Mouse (Mus musculus) neural tube, embryonic 12.5 days (tissue): ENCODE data around the gene Cerk. TPM values are rescaled to one million over a fixed set of nuclear protein-coding genes. Genes with fewer than 3 reads are reported as not detected.
A peak's percentile ranks its signal among the peaks of the same experiment; 100 is the strongest.

Experiments
- ATAC-seq: fragments of 200-750 bp; cut with Nextera tagmentation; 2 replicates; pipeline ENCODE4 v1.8.0; 2017; ENCODE audit warnings: low read depth, mild to moderate bottlenecking, moderate TSS enrichment, moderate library complexity; ENCODE audit not compliant: low FRiP score
- H3K27ac ChIP-seq: fragments of 300-500 bp; sonication (generic); 2 replicates; pipeline ENCODE4 v1.5.1; 2016
- H3K27me3 ChIP-seq: fragments of 300-500 bp; sonication (generic); replicated peaks from 2 replicates; pipeline ENCODE4 v1.6.1; 2016; ENCODE audit warnings: mild to moderate bottlenecking
- H3K36me3 ChIP-seq: fragments of 300-500 bp; sonication (generic); 2 replicates; pipeline ENCODE4 v1.6.1; 2016; ENCODE audit warnings: mild to moderate bottlenecking
- H3K4me1 ChIP-seq: fragments of 300-500 bp; sonication (generic); 2 replicates; pipeline ENCODE4 v1.6.1; 2016
- H3K4me2 ChIP-seq: fragments of 300-500 bp; sonication (generic); replicated peaks from 2 replicates; pipeline ENCODE4 v1.6.1; 2016; ENCODE audit warnings: mild to moderate bottlenecking
- H3K4me3 ChIP-seq: fragments of 300-500 bp; sonication (generic); 2 replicates; pipeline ENCODE4 v1.5.1; 2016
- H3K9ac ChIP-seq: fragments of 300-500 bp; sonication (generic); 2 replicates; pipeline ENCODE4 v1.6.1; 2016; ENCODE audit warnings: mild to moderate bottlenecking
- H3K9me3 ChIP-seq: fragments of 300-500 bp; sonication (generic); 2 replicates; pipeline ENCODE4 v1.6.1; 2016; ENCODE audit warnings: mild to moderate bottlenecking
- WGBS: fragments of 180-500 bp; shearing (Covaris S2); methylation state at CpG from one replicate; pipeline ENCODE4 v1.1.7; 2016; 5-methylcytosine and 5-hydroxymethylcytosine counted together
- polyA plus RNA-seq: library from polyadenylated mRNA; unstranded; fragments of >200 nt; fragmentation: Nextera tagmentation; extraction: Ambion mirVana; gene quantifications from 2 replicates; pipeline ENCODE4 v1.2.1, GENCODE M21; 2016

The Cerk gene
- 31.3 and 33.4 TPM in 2 replicates for polyA plus RNA-seq

DNA sequence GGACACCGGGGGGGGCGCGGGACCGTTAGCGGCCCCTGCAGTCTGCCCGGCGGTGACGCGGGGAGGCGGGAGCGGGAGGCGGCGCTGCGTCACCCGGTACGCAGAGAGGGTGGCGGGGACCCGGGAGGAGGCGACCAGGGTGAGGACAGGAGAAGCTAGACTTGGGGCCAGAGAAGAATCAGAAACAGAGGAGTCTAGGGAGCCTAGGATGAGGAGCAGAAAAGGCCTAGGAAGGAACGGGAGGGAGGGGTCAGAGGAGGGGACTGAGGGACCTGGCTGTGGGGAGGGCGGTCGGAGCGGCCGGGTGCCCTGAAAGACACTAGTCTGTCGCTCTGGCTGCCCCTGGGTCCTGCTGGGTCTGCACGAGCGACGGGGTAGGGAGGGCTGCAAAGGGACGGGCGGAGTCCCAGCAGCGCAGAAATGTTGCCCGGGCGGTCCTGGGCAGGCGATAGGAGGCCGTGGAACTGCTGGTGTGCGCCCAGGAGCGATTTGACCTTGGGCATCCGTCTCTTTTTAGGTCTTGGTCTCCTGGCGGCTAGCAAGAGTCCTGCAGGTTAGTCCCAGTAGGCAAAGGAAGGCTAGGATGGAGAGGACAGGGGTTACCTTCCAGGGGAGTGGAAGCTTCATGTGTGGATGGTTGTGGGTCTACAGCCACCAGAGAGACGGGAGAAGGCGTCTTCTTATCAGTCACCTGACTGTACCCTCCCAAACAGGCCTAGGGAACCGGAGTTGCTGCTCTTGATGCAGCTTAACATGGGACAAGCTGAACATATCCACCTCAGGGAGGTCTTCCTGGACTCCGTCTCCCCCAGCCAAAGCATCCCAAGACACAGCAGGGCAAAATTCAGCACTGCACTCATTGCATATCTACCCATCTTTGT lies at the start of gene Cerk:
TSS of gene Cerk (minus strand) at position 453 of the 881 bp plus-strand sequence.
- Histone ChIP-seq H3K27ac (peak within 1 kb of the TSS; percentile 76), H3K9ac (peak within 1 kb of the TSS; percentile 97), H3K4me3 (peak within 1 kb of the TSS; percentile 87), H3K4me2 (peak within 1 kb of the TSS; percentile 86), H3K36me3 (no peaks in the 10 kb centered on the region), H3K27me3 (no peaks in the 10 kb centered on the region), H3K4me1 (peaks cover 47% of the 10 kb centered on the region), H3K9me3 (no peaks in the 10 kb centered on the region)
- WGBS, result 4% methylated on average over 42 of the region's 43 CpGs
- peak; percentile 58 for ATAC-seq

DNA sequence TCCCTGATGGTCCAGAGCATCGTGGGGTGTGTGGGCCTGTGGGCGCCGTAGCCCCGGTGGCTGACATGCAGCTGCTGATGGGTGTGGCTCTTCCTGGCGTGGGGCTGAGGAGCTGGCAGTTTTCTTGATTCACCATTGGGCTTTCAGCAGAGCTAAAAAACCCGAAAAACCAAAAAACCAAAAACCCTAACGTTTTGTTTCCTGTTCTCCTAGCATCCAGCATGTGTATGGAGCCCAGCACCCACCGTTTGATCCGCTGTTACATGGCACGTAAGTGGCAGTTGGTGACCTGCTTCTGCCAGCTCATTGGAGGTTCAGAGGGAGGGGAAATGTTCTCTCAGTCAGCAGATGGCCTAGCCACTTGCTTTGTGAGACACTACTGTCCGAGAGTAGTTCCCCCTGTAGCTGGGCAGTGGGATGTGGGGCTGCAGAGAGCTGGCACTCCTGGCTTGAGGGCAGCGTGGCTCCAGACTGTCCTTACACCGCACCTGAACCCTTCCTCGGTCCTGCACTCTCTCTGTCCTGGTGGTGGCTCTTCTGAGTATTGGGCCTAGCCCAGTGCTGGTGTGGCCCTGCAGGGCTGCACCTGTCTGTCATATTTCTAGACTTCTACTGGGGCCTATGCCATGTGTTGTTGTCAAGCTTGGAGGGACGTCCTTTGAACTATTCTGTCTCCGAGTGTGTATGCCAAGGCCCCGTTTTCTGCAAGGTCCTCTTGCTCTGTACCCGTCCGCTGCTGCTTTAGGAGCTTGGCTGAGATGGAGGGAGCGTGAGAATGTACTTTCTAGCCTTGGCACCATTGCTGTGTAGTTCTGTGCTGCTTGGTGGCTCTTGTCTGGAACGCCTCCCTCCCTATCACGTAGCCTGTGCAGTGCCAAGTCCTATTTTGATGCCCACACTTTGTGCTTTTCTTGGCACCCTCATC lies 48.8 kb upstream of the Cerk start:
- no peak overlapping the region for H3K27ac ChIP-seq
- 0 out of 2 replicates have a peak, but pooled peaks cover 5% of the 10 kb centered on the region for H3K4me1 ChIP-seq
- no peak overlapping the region for H3K9ac ChIP-seq
- WGBS, result 88% methylated on average over 22 of the region's 22 CpGs
- H3K4me2 ChIP-seq, result no peak overlapping the region
- H3K4me3 ChIP-seq, result no peak overlapping the region
- H3K27me3 ChIP-seq, result no peaks in the 10 kb centered on the region
- no peak for ATAC-seq
- H3K9me3 ChIP-seq, result no peaks in the 10 kb centered on the region
- 0 out of 2 replicates have a peak, but pooled peaks cover 3% of the 10 kb centered on the region for H3K36me3 ChIP-seq

DNA sequence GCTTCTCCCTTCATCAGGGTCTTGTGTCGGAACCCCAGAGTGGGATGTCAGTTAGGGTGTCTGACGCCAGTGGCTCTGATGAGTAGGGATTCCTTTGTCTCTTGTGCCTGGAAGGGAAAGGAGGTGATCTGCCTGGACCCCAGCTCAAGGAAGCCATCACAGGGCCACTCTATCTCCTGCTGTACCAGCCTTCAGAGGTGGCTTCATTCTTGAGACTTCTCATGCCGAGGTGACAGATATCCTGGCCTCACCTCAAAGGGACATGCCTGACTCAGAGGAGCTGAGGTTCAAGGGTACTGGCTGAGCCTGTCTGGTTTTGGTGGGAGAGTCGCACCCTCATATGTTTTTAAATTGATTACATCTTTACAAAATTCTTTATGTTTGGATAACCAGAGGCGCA lies 48.1 kb upstream of the Cerk start:
- H3K4me1 ChIP-seq, result 0 out of 2 replicates have a peak, but pooled peaks cover 5% of the 10 kb centered on the region
- WGBS, result 92% methylated on average over 5 of the region's 5 CpGs

DNA sequence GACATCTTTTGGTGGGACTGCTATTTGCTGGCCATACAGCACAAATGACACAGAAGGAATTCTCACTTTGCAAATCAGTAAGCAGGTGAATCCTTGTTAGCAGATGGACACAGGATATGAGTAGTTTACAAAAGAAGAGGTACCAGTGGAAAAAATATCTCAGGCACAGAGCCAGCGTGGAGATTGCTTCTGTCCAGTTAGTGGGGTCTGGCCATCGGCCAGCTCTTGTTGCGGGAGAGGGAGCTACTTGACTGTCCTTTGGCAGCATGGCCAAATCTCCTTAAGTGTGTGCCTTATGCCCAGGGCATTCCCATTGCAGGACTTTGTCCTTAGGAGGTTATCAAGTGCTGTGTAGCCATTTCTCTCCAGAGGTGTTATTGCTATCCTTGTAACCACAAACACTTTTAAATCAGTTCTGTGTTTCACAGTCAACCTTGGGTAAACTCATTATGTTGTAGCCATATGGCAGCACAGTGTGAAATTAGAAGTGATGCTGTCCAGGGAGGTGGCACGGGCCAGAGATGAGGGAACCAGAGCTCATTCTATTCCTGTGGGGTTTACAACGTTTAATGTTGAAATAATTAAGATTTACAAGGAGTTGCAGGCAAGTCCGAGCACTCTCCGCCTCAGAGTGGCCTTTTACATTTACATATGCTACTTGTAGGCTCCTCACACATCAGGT lies 46.0 kb upstream of the Cerk start:
- H3K4me1 ChIP-seq, result 0 out of 2 replicates have a peak, but pooled peaks cover 5% of the 10 kb centered on the region
- no peak for ATAC-seq
- 66% methylated on average over 7 of the region's 7 CpGs for WGBS

More for the DNA sequence above, 48.1 kb upstream of the Cerk start:
- Histone ChIP-seq H3K27ac (no peak overlapping the region), H3K36me3 (0 out of 2 replicates have a peak, but pooled peaks cover 3% of the 10 kb centered on the region), H3K4me3 (no peak overlapping the region), H3K9ac (no peak overlapping the region), H3K9me3 (no peaks in the 10 kb centered on the region), H3K4me2 (no peak overlapping the region), H3K27me3 (no peaks in the 10 kb centered on the region)
- ATAC-seq, result no peak

DNA sequence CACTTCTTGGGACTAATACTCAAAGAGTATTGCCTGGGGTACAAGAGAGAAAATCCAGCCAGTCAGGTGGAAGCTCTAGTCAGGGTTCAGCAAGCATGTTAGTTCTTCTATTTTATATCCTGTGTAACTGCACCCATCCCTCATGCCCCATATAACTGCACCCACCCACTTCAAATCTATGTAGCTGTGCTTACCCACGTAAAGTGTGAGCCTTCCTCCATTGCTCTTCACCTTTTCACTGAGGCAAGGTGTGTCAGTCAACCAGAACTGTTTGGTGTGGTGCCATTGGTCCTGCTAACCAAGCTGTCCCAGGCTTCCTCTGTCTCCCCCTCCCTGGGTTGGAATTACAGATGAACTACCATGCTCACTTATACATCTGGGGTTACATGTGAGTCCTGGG lies 45.2 kb upstream of the Cerk start:
- H3K4me3 ChIP-seq, result no peak overlapping the region
- no peak overlapping the region for H3K9ac ChIP-seq
- H3K4me2 ChIP-seq, result no peak overlapping the region
- H3K9me3 ChIP-seq, result no peaks in the 10 kb centered on the region
- 0 out of 2 replicates have a peak, but pooled peaks cover 5% of the 10 kb centered on the region for H3K4me1 ChIP-seq
- 90% methylated on average over 1 of the region's 1 CpGs for WGBS
- ATAC-seq, result no peak
- H3K27me3 ChIP-seq, result no peaks in the 10 kb centered on the region
- no peak overlapping the region for H3K27ac ChIP-seq
- H3K36me3 ChIP-seq, result 0 out of 2 replicates have a peak, but pooled peaks cover 3% of the 10 kb centered on the region

More for the DNA sequence above, 46.0 kb upstream of the Cerk start:
- Histone ChIP-seq H3K9ac (no peak overlapping the region), H3K27me3 (no peaks in the 10 kb centered on the region), H3K9me3 (no peaks in the 10 kb centered on the region), H3K4me2 (no peak overlapping the region), H3K4me3 (no peak overlapping the region), H3K36me3 (0 out of 2 replicates have a peak, but pooled peaks cover 3% of the 10 kb centered on the region), H3K27ac (no peak overlapping the region)

DNA sequence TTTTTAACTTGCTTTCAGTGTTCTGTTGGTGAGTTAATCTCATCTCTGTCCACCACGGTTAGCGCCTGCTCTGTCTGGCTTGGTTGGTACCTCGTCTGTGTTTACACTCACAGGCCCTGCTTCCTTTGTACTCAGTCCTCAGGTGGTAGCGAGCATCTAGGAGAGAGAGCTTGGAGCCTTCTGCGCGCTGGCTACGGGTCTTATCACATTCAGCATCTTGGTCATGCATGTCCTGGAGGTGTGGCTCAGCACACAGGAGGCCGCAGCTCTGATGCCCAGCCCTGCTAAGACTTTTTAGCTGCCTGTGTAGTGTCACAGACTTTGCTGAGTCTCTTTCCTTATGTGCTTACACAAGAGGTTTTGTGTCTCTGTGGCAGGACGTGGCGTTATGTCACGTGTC lies 43.7 kb upstream of the Cerk start:
- Histone ChIP-seq H3K36me3 (no peaks in the 10 kb centered on the region), H3K27ac (no peak overlapping the region), H3K4me1 (0 out of 2 replicates have a peak, but pooled peaks cover 5% of the 10 kb centered on the region), H3K27me3 (no peaks in the 10 kb centered on the region), H3K4me3 (no peak overlapping the region), H3K4me2 (no peak overlapping the region), H3K9me3 (no peaks in the 10 kb centered on the region), H3K9ac (no peak overlapping the region)
- ATAC-seq, result no peak
- 86% methylated on average over 11 of the region's 11 CpGs for WGBS

DNA sequence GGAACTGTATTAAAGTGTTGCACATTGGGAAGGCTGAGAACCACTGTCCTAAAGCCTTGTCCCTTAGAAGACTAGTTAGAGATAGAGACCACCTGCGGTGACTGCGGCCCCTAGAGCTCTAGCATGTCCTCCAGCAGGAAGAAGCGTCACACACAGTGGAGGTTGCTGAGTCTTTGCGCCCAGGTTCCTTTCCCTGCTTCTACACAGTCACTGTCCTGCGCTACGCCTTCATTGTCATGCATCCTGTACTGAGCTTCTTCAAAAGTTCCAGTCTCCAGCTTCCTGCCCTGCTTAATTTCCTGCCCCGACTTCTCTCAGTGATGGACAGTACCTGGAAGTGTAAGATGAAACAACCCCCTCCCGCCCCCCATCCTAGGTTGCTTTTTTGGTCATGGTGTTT lies 43.1 kb upstream of the Cerk start:
- no peak overlapping the region for H3K4me3 ChIP-seq
- ATAC-seq, result no peak
- no peak overlapping the region for H3K4me2 ChIP-seq
- H3K36me3 ChIP-seq, result no peaks in the 10 kb centered on the region
- no peak overlapping the region for H3K9ac ChIP-seq
- 86% methylated on average over 8 of the region's 8 CpGs for WGBS
- H3K9me3 ChIP-seq, result no peaks in the 10 kb centered on the region
- no peak overlapping the region for H3K27ac ChIP-seq
- no peaks in the 10 kb centered on the region for H3K27me3 ChIP-seq
- H3K4me1 ChIP-seq, result 0 out of 2 replicates have a peak, but pooled peaks cover 5% of the 10 kb centered on the region

DNA sequence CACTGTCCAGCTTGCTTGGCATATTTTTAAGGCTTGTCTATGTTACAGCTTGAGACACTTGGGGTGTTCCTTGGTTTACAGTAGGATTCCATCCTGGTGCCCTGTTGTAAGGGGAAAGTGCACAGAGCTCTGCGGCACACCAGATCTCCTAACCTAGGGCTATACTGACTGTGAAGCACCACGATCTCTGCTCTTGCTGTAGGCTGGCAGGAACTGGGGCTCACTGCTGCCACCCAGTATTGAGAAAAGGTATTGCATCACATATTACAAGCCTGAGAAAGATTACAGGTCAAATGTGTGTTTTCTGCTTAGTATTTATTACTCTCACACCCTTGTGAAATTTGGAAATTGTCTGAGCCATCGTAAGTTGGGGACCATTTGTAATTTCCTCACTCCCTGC lies 42.2 kb upstream of the Cerk start:
- WGBS, result 43% methylated on average over 3 of the region's 3 CpGs

DNA sequence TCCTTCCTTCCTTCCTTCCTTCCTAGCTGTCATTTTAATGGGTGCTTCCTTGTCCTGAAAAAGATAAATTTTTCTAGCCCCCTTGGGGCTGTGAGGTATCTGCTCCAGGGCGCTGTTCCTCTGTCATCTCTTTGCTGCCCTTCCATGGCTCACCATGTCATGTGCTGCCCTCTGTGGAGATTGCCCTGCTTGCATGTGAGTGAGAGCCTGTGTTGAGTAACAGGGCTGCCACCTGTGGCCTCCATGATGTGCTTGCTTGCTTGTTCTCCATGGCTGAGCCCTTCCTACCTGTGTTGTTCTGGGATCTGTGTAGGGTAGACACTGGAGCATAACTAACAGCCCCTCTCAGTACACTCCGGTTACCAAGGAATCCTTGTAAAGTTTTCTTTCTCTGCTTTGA lies 41.0 kb upstream of the Cerk start:
- H3K4me3 ChIP-seq, result no peak overlapping the region
- H3K9ac ChIP-seq, result no peak overlapping the region
- WGBS, result 78% methylated on average over 2 of the region's 2 CpGs
- ATAC-seq, result no peak
- no peaks in the 10 kb centered on the region for H3K9me3 ChIP-seq
- no peak overlapping the region for H3K4me2 ChIP-seq
- no peak overlapping the region for H3K27ac ChIP-seq
- no peaks in the 10 kb centered on the region for H3K36me3 ChIP-seq
- H3K4me1 ChIP-seq, result 0 out of 2 replicates have a peak, but pooled peaks cover 3% of the 10 kb centered on the region
- H3K27me3 ChIP-seq, result no peaks in the 10 kb centered on the region

More for the DNA sequence above, 42.2 kb upstream of the Cerk start:
- no peaks in the 10 kb centered on the region for H3K36me3 ChIP-seq
- H3K4me3 ChIP-seq, result no peak overlapping the region
- no peak overlapping the region for H3K9ac ChIP-seq
- H3K4me2 ChIP-seq, result no peak overlapping the region
- no peak overlapping the region for H3K27ac ChIP-seq
- no peaks in the 10 kb centered on the region for H3K9me3 ChIP-seq
- no peak for ATAC-seq
- H3K4me1 ChIP-seq, result 0 out of 2 replicates have a peak, but pooled peaks cover 5% of the 10 kb centered on the region
- no peaks in the 10 kb centered on the region for H3K27me3 ChIP-seq

DNA sequence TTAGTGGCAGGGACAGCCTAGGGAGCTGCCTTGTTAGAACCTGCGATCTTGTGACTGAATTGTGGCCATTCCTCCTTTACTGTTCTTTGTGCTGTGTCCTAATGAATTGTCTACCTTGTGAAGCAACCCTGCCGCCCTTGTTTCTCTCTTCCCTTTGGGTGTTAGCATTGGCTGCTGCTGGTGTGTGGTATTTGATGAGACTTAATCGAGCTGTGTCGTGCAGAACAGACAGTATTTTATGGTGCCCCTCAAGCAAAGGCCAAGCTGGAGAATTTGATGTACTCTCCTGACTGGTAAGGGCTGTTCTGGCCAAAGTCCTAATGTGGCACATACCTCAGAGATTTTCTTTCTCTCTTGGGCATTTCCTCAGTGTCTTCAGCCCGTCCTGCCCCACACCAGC lies 40.3 kb upstream of the Cerk start:
- H3K9ac ChIP-seq, result no peak overlapping the region
- no peak overlapping the region for H3K4me3 ChIP-seq
- no peaks in the 10 kb centered on the region for H3K27me3 ChIP-seq
- no peak overlapping the region for H3K27ac ChIP-seq
- no peaks in the 10 kb centered on the region for H3K9me3 ChIP-seq
- H3K4me2 ChIP-seq, result no peak overlapping the region
- no peaks in the 10 kb centered on the region for H3K36me3 ChIP-seq
- WGBS, result 81% methylated on average over 5 of the region's 5 CpGs
- no peaks in the 10 kb centered on the region for H3K4me1 ChIP-seq
- ATAC-seq, result no peak

DNA sequence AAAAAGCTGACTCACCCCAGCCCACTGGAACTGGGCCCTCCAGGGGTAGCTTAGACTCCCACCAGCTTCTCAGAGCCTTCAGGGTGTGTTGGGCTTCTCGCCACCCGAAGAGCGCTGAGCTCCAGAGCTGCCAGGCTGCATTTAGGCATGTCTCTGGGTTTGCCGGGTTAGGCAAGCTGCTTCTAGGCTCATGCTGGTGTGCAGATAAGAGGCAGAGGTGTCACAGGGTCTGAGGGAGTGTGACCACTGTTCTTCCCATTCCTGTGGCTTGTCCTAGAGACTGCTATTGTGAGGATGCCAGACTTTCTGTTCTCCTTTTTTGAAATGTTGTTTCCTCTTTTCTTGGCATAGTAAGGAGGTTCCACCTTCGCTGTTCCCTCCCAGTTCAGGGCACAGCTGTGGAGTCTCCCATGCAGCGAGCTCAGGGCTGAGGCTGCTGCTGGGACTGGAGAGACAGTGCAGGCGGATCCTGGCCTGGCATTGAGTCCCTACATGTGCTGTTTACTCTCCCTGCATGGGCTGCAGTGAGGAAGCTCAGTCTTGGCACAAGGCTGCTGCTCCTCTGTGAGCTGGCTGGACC lies 39.1 kb upstream of the Cerk start:
- no peaks in the 10 kb centered on the region for H3K4me1 ChIP-seq
- ATAC-seq, result no peak
- no peaks in the 10 kb centered on the region for H3K9me3 ChIP-seq
- no peaks in the 10 kb centered on the region for H3K36me3 ChIP-seq
- H3K4me3 ChIP-seq, result no peak overlapping the region
- 89% methylated on average over 7 of the region's 7 CpGs for WGBS
- no peaks in the 10 kb centered on the region for H3K27me3 ChIP-seq
- H3K27ac ChIP-seq, result no peak overlapping the region
- no peak overlapping the region for H3K9ac ChIP-seq
- H3K4me2 ChIP-seq, result no peak overlapping the region
